Mouse (Mus musculus) G1E (cell line): ENCODE results near the gene Stard3.

ENCODE experiments used
- CTCF ChIP-seq: IDR thresholded peaks from 2 replicates; pipeline ENCODE4 v1.5.1; 2012; ENCODE audit warnings: low read depth, low read length, inconsistent platforms, mixed read lengths
- GATA1 ChIP-seq: IDR thresholded peaks from 2 replicates; pipeline ENCODE4 v1.6.1; 2012; ENCODE audit warnings: borderline replicate concordance, low read length, inconsistent platforms, mixed read lengths
- GATA2 ChIP-seq: IDR thresholded peaks from 2 replicates; pipeline ENCODE4 v1.6.1; 2012; ENCODE audit warnings: low read depth, low read length, inconsistent platforms, borderline replicate concordance
- TAL1 ChIP-seq: conservative IDR thresholded peaks from 2 replicates; pipeline ENCODE4 v1.6.1; 2012; ENCODE audit warnings: low read depth, low read length, inconsistent platforms, mixed read lengths

- TF ChIP-seq CTCF (peak; percentile 69), GATA1 (no peak), GATA2 (no peak), TAL1 (no peak)
Observed at GRCm38 (mm10) chr11:98355732-98356299, 2.4 kb upstream of the Stard3 start.
